Mouse (Mus musculus): Measurements from ENCODE around the gene Zic2. TPM values are rescaled to one million over a fixed set of nuclear protein-coding genes. Genes with fewer than 3 reads are reported as not detected.

The Zic2 gene
- polyA plus RNA-seq, 1 experiment = 0.05 TPM

DNA sequence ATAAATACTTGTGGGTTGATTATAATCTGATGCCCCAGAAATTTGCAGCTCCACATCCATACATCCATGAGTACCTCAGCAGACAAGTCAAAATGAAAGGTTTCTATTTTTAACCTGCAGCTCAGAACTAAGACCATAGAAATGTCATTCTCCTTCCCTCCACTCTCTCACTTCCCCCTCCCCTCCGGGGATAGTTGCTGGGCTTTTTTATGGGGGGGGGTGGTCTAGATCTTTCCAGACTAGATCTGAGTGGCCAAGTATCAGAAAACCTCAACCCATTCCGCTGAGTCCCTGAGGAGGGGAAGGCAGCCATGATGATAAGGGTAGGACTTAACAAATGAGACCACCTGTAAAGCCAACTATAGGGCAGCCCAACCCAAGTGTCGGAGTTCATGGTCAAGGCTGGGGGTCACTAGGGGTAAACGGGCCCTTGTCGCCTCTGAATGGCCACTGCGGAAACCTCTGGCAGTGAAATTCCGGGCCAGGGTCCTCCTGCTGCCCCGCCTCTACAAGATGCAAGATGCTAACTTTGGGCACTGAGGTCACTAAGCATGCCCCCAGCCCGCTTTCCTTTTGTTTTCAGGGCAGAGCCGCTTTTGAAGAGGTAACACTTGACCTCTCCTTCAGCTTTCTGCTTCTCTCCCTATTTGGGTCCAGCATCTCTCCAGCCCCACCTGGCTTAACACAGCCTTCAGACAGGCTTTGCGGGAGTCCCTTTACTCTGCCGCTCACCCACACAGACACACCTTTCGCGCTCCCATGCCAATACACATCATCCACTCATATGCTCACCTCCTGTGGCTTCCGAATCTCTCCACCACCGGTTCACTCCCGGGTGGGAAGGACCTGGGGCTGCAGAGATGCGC is 8.6 kb downstream of the Zic2 start:
- no peak overlapping the region for H3K4me3 ChIP-seq (ENCODE audit: control insufficient read depth, low read depth, low read length)
- no peaks in the 10 kb centered on the region for H3K36me3 ChIP-seq (ENCODE audit: control insufficient read depth, insufficient read depth, low read length)
- H3K4me1 ChIP-seq (ENCODE audit: control insufficient read depth, insufficient read depth, low read length) = peaks cover under 1% of the 10 kb centered on the region; the same call in 1 of the 2 replicates
- TF ChIP-seq POLR2A (IDR thresholded peaks at IDR 0.05; ENCODE audit: control insufficient read depth, low read depth, low read length) (no peak), CTCF (IDR thresholded peaks at IDR 0.05; ENCODE audit: control insufficient read depth, insufficient read depth, insufficient replicate concordance, low read depth, low read length) (no peak)
- H3K27ac ChIP-seq (ENCODE audit: control insufficient read depth, insufficient read depth, low read depth, low read length) = no peak overlapping the region
- peaks cover 6% of the 10 kb centered on the region for H3K27me3 ChIP-seq (ENCODE audit: control insufficient read depth, insufficient read depth, low read length)

- Histone ChIP-seq H3K36me3 (ENCODE audit: control insufficient read depth, insufficient read depth, low read length) (no peaks in the 10 kb centered on the region), H3K27ac (ENCODE audit: control insufficient read depth, insufficient read depth, low read depth, low read length) (no peak overlapping the region), H3K4me1 (ENCODE audit: control insufficient read depth, insufficient read depth, low read length) (no peaks in the 10 kb centered on the region), H3K4me3 (ENCODE audit: control insufficient read depth, low read depth, low read length) (no peak overlapping the region), H3K27me3 (ENCODE audit: control insufficient read depth, insufficient read depth, low read length) (peaks cover 3% of the 10 kb centered on the region)
- TF ChIP-seq CTCF (IDR thresholded peaks at IDR 0.05; ENCODE audit: control insufficient read depth, insufficient read depth, insufficient replicate concordance, low read depth, low read length) (no peak), POLR2A (IDR thresholded peaks at IDR 0.05; ENCODE audit: control insufficient read depth, low read depth, low read length) (no peak)
Measured at GRCm38 (mm10) chr14:122484458-122484843, 9.2 kb downstream of the Zic2 start.

GRCm38 (mm10) chr14:122484844-122485551 is 9.8 kb downstream of the Zic2 start:
- Histone ChIP-seq H3K27me3 (ENCODE audit: control insufficient read depth, insufficient read depth, low read length) (peaks cover 3% of the 10 kb centered on the region), H3K36me3 (ENCODE audit: control insufficient read depth, insufficient read depth, low read length) (no peaks in the 10 kb centered on the region), H3K4me3 (ENCODE audit: control insufficient read depth, low read depth, low read length) (no peak overlapping the region), H3K4me1 (ENCODE audit: control insufficient read depth, insufficient read depth, low read length) (no peaks in the 10 kb centered on the region), H3K27ac (ENCODE audit: control insufficient read depth, insufficient read depth, low read depth, low read length) (no peak overlapping the region)
- no peak for TF ChIP-seq POLR2A (IDR thresholded peaks at IDR 0.05; ENCODE audit: control insufficient read depth, low read depth, low read length)
- TF ChIP-seq CTCF (IDR thresholded peaks at IDR 0.05; ENCODE audit: control insufficient read depth, insufficient read depth, insufficient replicate concordance, low read depth, low read length) = no peak

DNA sequence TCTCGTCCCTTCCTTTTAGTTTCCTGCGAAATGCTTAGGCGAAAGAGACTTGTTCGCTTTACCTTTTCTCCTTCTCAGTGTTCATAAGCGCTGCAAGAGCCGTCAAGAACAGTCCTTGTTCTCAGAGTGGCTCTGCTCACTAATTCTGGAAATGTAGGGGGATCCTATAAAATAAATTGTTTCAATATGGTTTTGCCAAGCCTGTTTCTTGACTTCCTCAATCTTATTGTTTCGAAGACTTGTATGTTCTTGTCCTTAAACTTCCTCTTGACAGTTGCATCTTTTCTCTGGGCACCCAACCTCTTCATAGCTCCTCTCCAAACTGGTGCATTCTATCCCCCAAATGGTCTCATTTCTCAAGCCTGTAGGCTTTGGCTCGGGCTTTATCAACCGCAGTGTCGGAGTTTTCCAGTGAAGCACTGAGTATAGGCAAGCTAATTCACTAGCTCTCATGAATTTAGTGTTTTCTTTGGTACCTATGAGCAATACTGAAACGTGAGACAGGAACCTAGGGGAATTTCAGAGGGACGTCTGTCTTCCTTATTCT is 10.5 kb downstream of the Zic2 start:
- H3K27me3 ChIP-seq (ENCODE audit: control insufficient read depth, insufficient read depth, low read length) = peaks cover 3% of the 10 kb centered on the region
- TF ChIP-seq CTCF (IDR thresholded peaks at IDR 0.05; ENCODE audit: control insufficient read depth, insufficient read depth, insufficient replicate concordance, low read depth, low read length) = no peak
- TF ChIP-seq POLR2A (IDR thresholded peaks at IDR 0.05; ENCODE audit: control insufficient read depth, low read depth, low read length) = no peak
- no peak overlapping the region for H3K27ac ChIP-seq (ENCODE audit: control insufficient read depth, insufficient read depth, low read depth, low read length)
- peaks cover 5% of the 10 kb centered on the region for H3K4me1 ChIP-seq (ENCODE audit: control insufficient read depth, insufficient read depth, low read length)
- H3K4me3 ChIP-seq (ENCODE audit: control insufficient read depth, low read depth, low read length) = no peak overlapping the region
- H3K36me3 ChIP-seq (ENCODE audit: control insufficient read depth, insufficient read depth, low read length) = no peaks in the 10 kb centered on the region

- Histone ChIP-seq H3K4me3 (ENCODE audit: control insufficient read depth, low read depth, low read length) (no peak overlapping the region), H3K27ac (ENCODE audit: control insufficient read depth, insufficient read depth, low read depth, low read length) (no peak overlapping the region), H3K27me3 (ENCODE audit: control insufficient read depth, insufficient read depth, low read length) (peaks cover 3% of the 10 kb centered on the region), H3K4me1 (ENCODE audit: control insufficient read depth, insufficient read depth, low read length) (peaks cover 10% of the 10 kb centered on the region), H3K36me3 (ENCODE audit: control insufficient read depth, insufficient read depth, low read length) (no peaks in the 10 kb centered on the region)
- TF ChIP-seq POLR2A (IDR thresholded peaks at IDR 0.05; ENCODE audit: control insufficient read depth, low read depth, low read length) (no peak), CTCF (IDR thresholded peaks at IDR 0.05; ENCODE audit: control insufficient read depth, insufficient read depth, insufficient replicate concordance, low read depth, low read length) (no peak)
Measured at GRCm38 (mm10) chr14:122486611-122487010, 11.4 kb downstream of the Zic2 start.

GRCm38 (mm10) chr14:122487366-122487765 is 12.1 kb downstream of the Zic2 start:
- no peak for TF ChIP-seq CTCF (IDR thresholded peaks at IDR 0.05; ENCODE audit: control insufficient read depth, insufficient read depth, insufficient replicate concordance, low read depth, low read length)
- TF ChIP-seq POLR2A (IDR thresholded peaks at IDR 0.05; ENCODE audit: control insufficient read depth, low read depth, low read length) = no peak
- no peak overlapping the region for H3K4me3 ChIP-seq (ENCODE audit: control insufficient read depth, low read depth, low read length)
- peaks cover 3% of the 10 kb centered on the region for H3K27me3 ChIP-seq (ENCODE audit: control insufficient read depth, insufficient read depth, low read length)
- H3K36me3 ChIP-seq (ENCODE audit: control insufficient read depth, insufficient read depth, low read length) = no peaks in the 10 kb centered on the region
- H3K4me1 ChIP-seq (ENCODE audit: control insufficient read depth, insufficient read depth, low read length) = peaks cover 10% of the 10 kb centered on the region
- no peak overlapping the region for H3K27ac ChIP-seq (ENCODE audit: control insufficient read depth, insufficient read depth, low read depth, low read length)

DNA sequence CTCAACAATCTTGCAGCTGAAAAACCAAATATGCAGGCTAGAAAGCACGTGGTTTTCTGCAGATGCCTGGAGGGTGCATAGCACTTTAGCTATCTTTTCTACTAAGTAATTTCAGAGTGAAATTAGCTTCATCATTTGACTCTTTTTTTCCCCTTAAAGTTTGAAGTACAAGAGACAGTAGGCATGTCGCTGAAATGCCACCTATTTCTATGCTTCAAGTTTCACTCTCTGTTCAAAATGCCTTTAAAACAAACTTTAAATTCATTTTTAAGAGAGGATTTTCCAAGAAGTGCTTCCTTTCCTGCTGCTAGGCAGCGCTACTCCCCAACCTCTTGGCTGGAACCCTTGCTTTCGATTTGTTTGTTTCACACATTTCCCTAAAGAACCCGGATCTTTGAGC is 13.8 kb downstream of the Zic2 start:
- no peak overlapping the region for H3K4me3 ChIP-seq (ENCODE audit: control insufficient read depth, low read depth, low read length)
- H3K4me1 ChIP-seq (ENCODE audit: control insufficient read depth, insufficient read depth, low read length) = peaks cover 10% of the 10 kb centered on the region
- TF ChIP-seq CTCF (IDR thresholded peaks at IDR 0.05; ENCODE audit: control insufficient read depth, insufficient read depth, insufficient replicate concordance, low read depth, low read length) (no peak), POLR2A (IDR thresholded peaks at IDR 0.05; ENCODE audit: control insufficient read depth, low read depth, low read length) (no peak)
- H3K27me3 ChIP-seq (ENCODE audit: control insufficient read depth, insufficient read depth, low read length) = peaks cover 3% of the 10 kb centered on the region; the same call in 1 of the 2 replicates
- H3K27ac ChIP-seq (ENCODE audit: control insufficient read depth, insufficient read depth, low read depth, low read length) = no peak overlapping the region
- H3K36me3 ChIP-seq (ENCODE audit: control insufficient read depth, insufficient read depth, low read length) = no peaks in the 10 kb centered on the region
